Mouse (Mus musculus) spleen, postnatal 36 days (tissue): ENCODE results near the gene Usp47.

Source experiments
- DNase-seq, 2 experiments: peaks; one replicate each; pipeline ENCODE4 v3.0.0; 2022; ENCODE audit warnings: low spot score in 2 of 2, mixed read lengths in 1 of 2

The Usp47 gene

DNA sequence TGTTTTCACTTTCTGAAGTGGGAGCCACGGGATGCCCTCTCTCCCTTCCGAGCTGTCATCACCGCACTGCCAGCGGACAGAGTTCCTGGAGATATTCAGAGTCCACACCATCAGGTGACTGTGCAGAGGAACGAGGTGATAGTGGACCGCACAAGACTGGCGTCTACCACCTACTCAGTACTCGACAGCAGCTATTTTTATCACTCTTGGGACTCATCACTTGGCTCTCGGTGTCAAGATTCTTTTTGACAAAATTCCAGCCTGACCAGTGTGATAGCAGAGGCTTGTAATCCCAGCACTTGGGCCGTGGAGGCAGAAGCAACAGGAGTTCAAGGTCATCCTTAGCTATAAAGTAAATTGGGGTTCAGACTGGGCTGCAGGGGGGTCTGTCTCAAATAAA, 125.8 kb downstream of the Usp47 start:
- no peak for DNase-seq

- no peak for DNase-seq
Measured at GRCm38 (mm10) chr7:112154445-112154844, 131.1 kb downstream of the Usp47 start.

DNA sequence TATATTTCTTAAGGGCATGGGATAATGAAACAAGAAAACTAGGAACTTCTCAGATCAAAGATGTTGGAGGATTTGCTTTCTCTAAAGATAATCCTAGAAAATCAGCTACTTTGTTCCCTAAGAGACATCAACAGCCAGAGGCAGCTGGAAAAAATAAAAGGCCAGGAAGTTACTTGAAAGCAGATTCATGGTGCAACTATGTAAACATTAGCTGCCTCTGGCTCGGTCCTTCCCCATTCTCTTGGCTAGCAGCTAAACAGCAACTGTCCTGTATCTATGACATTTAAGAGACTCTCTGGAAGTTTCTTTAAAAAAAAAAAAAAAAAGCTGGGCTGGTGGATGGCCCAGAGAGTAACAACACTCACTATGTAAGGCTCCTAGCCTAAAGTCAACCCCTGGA, 131.9 kb downstream of the Usp47 start:
- no peak for DNase-seq

DNA sequence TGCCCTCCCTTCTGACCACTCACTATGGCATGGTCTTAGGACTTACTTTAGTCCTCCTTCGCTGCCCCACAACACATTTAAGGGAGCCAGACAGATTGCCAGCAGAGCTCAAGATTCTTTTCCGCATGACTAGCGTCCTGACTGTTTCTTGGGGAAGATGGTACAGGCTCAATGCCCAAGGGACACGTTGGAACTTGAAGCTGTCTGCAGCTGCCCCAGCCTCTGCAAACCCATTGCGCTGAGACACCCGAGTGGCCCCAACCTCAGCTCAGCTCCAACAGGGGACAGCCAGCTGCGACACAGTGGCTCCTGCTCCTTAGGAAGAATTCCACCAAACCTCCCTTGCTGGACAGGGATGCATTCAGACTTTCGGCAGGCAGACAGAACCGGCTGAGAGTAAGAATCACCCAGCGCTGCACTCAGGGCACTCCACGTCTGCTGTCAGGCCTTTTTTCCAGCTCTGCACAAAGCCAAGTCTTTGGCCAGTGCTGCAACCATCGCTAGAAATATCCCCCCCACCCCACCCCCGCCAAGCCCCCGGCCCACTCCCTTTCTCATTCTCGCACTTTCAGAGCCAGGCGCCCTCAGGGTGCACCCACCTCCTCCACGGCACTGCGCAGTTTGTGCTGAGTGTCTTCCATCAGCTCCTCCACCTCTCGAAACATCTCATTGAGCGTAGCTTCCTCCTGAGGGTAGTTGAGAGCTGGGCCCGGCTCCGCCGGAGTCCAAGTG, 134.4 kb downstream of the Usp47 start:
- peak in 1 of 2 experiments; percentile 15 for DNase-seq

GRCm38 (mm10) chr7:112158316-112158741, 135.0 kb downstream of the Usp47 start:
- no peak for DNase-seq

DNA sequence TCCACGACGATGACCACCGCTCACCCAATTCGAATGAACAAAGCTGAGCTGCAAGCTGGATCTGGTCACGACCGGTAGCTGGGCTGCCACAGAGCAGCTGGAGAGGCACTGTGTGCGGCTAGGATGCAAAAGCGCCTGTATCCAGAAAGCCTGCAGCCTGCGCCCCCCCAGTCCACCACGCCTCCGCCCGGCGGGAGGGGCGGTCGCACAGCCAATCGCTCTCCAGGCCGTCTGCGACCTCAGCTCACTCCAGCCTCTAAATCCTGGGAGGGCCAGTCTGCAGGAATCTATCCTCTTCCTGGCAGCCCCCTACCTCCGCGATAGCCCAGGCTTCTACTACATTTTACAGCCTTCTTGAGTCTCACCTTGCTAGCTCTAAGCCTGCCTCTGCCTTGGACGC, 135.6 kb downstream of the Usp47 start, which contains the start of gene Dkk3:
Gene Dkk3 (minus strand): TSS at position 116 of the 400 bp plus-strand sequence.
- no peak for DNase-seq

GRCm38 (mm10) chr7:112159835-112160234, 136.5 kb downstream of the Usp47 start:
- DNase-seq = no peak
